Mouse (Mus musculus): ENCODE data around the gene Gcgr.

GRCm38 (mm10) chr11:120549168-120549945 lies 18.9 kb downstream of the Gcgr start, which contains the start of gene Mcrip1:
- no peak for TF ChIP-seq CTCF (IDR thresholded peaks at IDR 0.05; ENCODE audit: extremely low read depth, insufficient read length, insufficient replicate concordance, low read depth, low read length)
- peak; percentile 66 for TF ChIP-seq POLR2A (IDR thresholded peaks at IDR 0.05; ENCODE audit: low read depth, low read length)

All from small intestine, adult 2 months (tissue).